Mouse (Mus musculus) layer of hippocampus, adult 6 months (tissue): ENCODE results near the gene Catsper1. TPM values are rescaled to one million over a fixed set of nuclear protein-coding genes. Genes with fewer than 3 reads are reported as not detected.

Source experiments
- long read RNA-seq, 2 experiments: library from polyadenylated mRNA; unstranded; transcript quantifications; one replicate each; pipeline ENCODE4 v2.0.0; 2019 to 2020
- polyA plus RNA-seq: library from polyadenylated mRNA; unstranded; fragments of <200 nt; fragmentation: Nextera tagmentation; gene quantifications from 2 replicates; pipeline ENCODE4 v1.2.3, GENCODE M21; 2021

Catsper1 gene
- polyA plus RNA-seq: not detected in 2 replicates
- long read RNA-seq, experiment 1: 0 reads
- long read RNA-seq, experiment 2: 0 reads

DNA sequence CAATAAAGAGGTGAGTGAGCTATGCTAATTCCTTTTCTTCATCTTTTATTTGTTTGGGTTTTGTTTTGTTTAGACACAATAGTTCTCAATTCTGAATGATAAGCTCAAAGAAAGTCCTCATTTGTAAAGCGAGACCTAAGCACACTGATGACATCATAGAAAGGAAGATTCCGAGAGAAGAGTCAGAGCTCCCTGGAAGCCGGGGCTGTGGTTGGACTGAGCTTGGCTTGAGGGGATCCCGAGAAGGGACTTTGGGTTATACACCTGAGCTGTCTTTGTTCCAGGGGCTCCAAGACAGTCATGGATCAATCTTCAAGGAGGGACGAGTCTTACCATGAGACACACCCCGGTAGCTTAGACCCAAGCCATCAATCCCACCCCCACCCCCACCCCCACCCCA, at the start of gene Catsper1:
Gene Catsper1 (plus strand): TSS at position 301 of the 400 bp plus-strand sequence.

DNA sequence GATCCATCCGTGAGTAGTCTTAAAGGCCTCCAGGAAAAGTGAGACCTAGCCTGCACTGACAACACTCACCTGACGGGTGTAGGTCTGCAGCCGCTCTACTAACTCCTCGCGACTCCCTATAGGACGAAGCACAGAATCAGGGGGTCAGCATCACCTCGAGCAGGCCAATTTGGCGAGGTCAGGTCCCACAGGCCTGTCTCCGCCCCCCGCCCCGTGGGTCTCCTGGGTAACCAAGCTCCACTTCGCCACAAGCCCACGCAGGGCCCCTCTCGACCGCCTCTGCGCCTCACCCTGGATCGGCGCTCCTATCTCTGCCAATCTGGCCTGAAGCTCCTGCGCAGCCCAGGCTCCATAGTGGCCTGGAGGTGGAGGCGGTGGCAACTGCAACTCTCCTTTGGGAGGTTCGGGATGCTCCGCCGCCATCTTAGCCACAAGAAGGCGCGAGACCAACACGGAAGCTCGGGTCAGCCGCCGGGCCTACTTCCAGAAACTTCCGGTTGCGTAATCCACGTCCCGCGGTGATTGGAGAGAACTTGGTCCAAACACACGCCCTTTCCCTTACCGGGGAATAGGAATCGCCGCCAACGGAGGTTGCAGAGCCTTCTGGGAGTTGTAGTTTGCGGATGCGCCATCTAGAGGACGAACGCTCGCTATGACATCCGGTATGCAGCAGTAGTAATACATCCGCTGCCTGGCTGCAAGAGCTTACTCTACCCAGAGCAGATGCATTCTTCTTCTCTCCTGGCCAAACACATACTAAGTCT, 40.4 kb upstream of the Catsper1 start, which contains the start of gene Sf3b2:
Gene Sf3b2 (minus strand): TSS at position 484 of the 764 bp plus-strand sequence.

DNA sequence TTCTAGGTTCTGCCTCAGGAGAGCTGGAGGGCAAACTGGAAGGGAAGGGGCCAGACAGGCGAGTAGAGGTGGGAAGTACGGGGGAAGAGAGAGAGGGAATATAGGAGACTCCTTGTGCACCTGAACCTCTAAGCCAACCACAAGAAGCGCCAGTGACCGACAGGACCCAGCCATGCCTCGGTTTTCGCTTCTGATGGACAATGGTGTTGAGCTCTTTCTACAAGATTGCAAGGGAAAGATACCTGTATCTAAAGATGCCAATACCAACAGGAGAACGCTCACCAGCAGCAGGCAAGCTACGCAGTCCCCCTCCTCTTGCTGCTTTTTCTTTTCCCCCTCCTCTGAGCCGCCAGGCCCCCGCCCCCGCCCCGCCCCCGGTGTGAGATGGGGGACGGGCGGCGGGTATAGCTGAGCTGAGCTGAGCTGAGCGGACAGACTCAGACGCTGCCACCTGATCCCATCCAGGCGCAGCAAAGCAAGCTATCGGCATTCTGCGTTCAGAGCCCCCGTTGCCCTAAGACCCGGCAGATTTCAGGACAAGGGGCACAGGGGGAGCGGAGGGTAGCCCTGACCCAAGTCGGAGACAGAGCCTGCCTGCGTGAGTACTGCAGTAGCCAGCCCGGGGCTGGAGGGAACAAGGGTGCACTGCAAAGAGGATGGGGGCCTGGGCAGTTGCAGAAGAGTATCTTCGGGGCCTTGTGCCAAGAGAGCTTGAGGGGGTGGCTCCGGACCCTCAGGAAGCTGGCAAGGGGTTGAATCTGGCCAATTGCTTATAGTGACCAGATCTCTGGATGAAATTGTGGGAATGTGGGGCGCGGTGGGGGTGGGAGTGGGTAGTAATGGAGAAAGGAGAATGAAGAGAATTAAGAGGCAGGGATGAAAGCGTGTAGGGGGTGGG, 37.4 kb upstream of the Catsper1 start, which contains the start of gene Gal3st3:
Gene Gal3st3 (plus strand): TSS at position 429 of the 898 bp plus-strand sequence.

DNA sequence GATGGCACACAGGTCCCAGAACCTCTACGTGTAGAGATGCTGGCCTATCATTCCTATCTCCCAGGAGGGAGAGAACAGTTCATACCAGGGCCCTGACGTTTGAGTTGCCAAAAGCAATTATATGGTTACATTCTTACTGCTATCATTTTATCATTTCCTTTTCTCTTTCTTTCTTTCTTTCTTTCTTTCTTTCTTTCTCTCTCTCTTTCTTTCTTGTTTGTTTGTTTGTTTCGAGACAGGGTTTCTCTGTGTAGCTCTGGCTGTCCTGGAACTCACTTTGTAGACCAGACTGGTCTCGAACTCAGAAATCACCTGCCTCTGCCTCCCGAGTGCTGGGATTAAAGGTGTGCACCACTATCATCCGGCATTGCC, 13.9 kb downstream of the Catsper1 start, which contains the start of gene Cst6:
Gene Cst6 (minus strand): TSS at position 73 of the 372 bp plus-strand sequence.

DNA sequence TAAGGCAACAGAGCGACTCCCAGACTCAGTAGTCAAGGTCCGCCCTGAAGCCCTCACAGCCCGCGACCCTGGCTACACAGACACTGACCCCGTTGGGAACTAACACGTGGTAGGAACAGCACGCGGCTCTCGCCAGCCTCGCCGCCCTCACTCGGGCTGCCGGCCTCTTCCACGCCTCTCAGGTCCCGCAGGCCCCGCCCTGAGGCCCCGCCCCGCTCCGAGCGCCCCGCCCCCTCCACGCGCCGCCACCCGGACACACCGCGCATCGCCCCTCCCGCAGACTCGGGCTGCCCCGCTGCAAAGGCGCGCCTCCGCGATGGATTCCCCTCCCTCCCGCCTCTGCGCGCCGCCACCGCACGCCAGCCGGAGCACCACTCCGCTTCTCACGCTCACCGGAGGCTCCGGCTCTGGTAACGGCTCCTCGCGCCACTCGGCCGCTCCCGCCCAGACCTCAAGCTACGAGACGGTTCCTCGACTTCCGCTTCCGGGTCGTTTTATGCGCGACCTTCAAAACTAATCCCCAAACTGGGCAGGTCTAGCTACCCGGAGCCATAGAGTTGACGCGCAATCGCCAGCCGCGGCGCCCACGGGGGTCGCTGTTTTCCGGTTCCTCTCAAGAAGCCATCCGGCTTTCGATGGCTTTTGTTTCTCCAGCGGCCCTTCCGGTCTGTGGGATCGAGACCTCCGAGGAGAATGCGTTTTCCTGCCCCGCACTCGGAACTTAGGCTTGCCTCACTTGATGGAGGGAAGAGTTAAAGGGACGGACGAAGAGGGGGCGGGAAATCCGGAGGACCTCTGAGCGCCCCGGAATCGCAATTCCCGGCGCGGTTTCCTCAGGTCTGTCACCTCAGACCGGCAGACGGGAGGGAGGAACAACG, 30.9 kb downstream of the Catsper1 start, which contains the start of gene Eif1ad:
Gene Eif1ad (plus strand): TSS at position 567 of the 878 bp plus-strand sequence.

DNA sequence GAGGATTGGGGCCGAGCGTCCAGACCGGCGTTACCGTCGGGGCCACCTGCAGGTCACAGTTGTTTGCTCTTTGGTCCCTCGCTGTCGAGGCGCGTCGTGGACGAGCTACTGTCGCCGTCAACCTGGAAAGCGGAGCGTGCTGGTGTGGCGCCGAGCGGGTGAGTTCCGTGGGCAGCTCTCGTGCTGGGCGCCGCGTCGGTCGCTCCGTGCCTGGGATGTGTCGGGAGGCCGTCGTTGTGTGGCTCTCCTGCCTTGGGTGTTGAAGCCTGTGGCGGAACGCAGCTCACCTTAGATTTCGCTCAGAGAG, 31.5 kb downstream of the Catsper1 start, which contains the start of gene Banf1:
Gene Banf1 (minus strand): TSS at position 116 of the 307 bp plus-strand sequence.

DNA sequence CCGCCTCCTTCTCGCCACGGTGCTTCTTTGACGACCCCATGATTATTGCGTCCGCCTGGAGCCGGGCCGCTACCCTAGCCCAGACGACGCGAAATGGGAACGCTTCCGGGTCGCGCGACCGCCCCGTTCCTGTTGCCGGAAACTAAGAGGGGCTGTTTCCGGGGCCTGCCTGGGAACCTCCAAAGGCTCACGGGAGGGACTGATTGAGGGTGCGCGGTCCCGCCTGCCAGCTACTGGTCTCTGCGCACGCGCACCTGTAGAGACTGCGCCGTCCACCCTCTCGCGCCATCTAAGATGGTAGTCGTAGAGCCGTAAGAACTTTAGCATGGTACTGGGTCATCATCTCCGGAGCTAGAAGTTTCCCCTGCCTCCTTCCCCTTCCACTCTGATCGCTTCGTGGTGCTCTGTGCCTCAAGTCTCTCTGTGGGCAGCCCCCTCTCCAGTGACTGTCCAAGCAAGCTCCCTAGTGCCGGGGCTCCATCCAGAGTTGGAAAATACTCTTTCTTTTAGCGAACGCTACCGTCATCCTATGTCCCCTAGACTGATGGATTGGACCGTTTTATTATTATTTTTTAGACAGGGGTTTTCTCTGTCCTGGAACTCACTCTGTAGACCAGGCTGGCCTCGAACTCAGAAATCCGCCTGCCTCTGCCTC, 53.2 kb downstream of the Catsper1 start, which contains the start of gene Sart1:
Gene Sart1 (minus strand): TSS at position 116 of the 655 bp plus-strand sequence.

Other genes starting within 250 kb of the Catsper1 start
- gene Yif1a, start 247.2 kb upstream of the Catsper1 start, polyA plus RNA-seq: 46.2 and 52.4 TPM in 2 replicates
- gene Cnih2, start 237.2 kb upstream of the Catsper1 start, polyA plus RNA-seq: 84.4 and 102 TPM in 2 replicates
- 152 and 166 TPM in 2 replicates for gene Rab1b, start 228.7 kb upstream of the Catsper1 start, polyA plus RNA-seq
- 12.8 and 13.5 TPM in 2 replicates for gene Klc2, start 217.2 kb upstream of the Catsper1 start, polyA plus RNA-seq
- gene Pacs1, start 62.6 kb upstream of the Catsper1 start, polyA plus RNA-seq: 25.5 and 25.8 TPM in 2 replicates
- 214 and 232 TPM in 2 replicates for gene Sf3b2, start 40.3 kb upstream of the Catsper1 start, polyA plus RNA-seq
- 71.6 and 91.0 TPM in 2 replicates for gene Gal3st3, start 37.4 kb upstream of the Catsper1 start, polyA plus RNA-seq
- gene Cst6, start 13.8 kb downstream of the Catsper1 start, polyA plus RNA-seq: 20.6 and 32.3 TPM in 2 replicates
- gene Eif1ad, start 31.0 kb downstream of the Catsper1 start, polyA plus RNA-seq: 22.7 and 28.8 TPM in 2 replicates
- gene Banf1, start 31.4 kb downstream of the Catsper1 start, polyA plus RNA-seq: 166 and 174 TPM in 2 replicates
- gene Sart1, start 53.0 kb downstream of the Catsper1 start, polyA plus RNA-seq: 23.3 and 23.5 TPM in 2 replicates
- gene Tsga10ip, start 66.8 kb downstream of the Catsper1 start, polyA plus RNA-seq: not detected in 2 replicates
- gene Drap1, start 89.2 kb downstream of the Catsper1 start, polyA plus RNA-seq: 165 and 209 TPM in 2 replicates
- gene AI837181, start 89.4 kb downstream of the Catsper1 start, polyA plus RNA-seq: 40.3 and 40.7 TPM in 2 replicates
- gene Fosl1, start 111.8 kb downstream of the Catsper1 start, polyA plus RNA-seq: 0.38 TPM in 1 of 2 replicates, not detected in the other
- 15.8 and 16.5 TPM in 2 replicates for gene Ccdc85b, start 122.2 kb downstream of the Catsper1 start, polyA plus RNA-seq
- gene Fibp, start 124.9 kb downstream of the Catsper1 start, polyA plus RNA-seq: 85.1 and 88.5 TPM in 2 replicates
- gene Ctsw, start 132.8 kb downstream of the Catsper1 start, polyA plus RNA-seq: 0.20 and 0.41 TPM in 2 replicates
- gene Efemp2, start 138.2 kb downstream of the Catsper1 start, polyA plus RNA-seq: 17.7 and 32.4 TPM in 2 replicates
- gene Mus81, start 152.7 kb downstream of the Catsper1 start, polyA plus RNA-seq: 24.3 and 24.9 TPM in 2 replicates
- gene Cfl1, start 154.7 kb downstream of the Catsper1 start, polyA plus RNA-seq: 906 and 1,048 TPM in 2 replicates
- gene 1700020D05Rik, start 168.0 kb downstream of the Catsper1 start, polyA plus RNA-seq: not detected in 2 replicates
- 50.6 and 51.6 TPM in 2 replicates for gene Snx32, start 174.8 kb downstream of the Catsper1 start, polyA plus RNA-seq
- not detected in 2 replicates for gene Ovol1, start 224.9 kb downstream of the Catsper1 start, polyA plus RNA-seq
- 2.8 and 5.1 TPM in 2 replicates for gene Ap5b1, start 232.3 kb downstream of the Catsper1 start, polyA plus RNA-seq